Mouse (Mus musculus): ENCODE measurements around the gene Colgalt1. TPM values are rescaled to one million over a fixed set of nuclear protein-coding genes. Genes with fewer than 3 reads are reported as not detected.

Colgalt1 gene
- polyA plus RNA-seq, 1 experiment = 37.4 TPM

DNA sequence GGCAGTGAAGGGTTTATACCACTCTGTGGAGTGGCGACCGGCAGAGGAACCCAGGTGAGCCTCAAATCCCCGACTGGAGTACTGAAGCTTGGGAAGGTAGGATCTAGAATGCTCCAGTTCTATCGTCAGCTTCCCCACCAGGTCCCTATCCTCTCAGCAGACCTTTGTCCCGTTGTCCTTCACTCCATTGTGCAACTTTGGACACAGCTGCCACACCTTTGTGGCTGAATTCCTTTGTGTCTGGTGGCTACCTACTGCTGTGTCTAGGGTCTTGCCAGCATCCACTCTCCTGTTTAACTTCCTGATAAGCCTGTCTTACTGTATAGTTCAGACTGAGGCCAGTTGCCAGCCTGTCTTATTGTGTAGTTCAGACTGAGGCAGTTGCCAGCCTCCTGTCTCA lies 1.3 kb downstream of the Colgalt1 start:
- Histone ChIP-seq H3K36me3 (ENCODE audit: control insufficient read depth, insufficient read depth, low read length) (no peaks in the 10 kb centered on the region), H3K4me1 (ENCODE audit: control insufficient read depth, insufficient read depth, low read length) (peaks cover 12% of the 10 kb centered on the region), H3K27ac (ENCODE audit: control insufficient read depth, insufficient read depth, low read depth, low read length) (no peak overlapping the region), H3K27me3 (ENCODE audit: control insufficient read depth, insufficient read depth, low read length) (no peaks in the 10 kb centered on the region), H3K4me3 (ENCODE audit: control insufficient read depth, low read depth, low read length) (no peak overlapping the region)
- TF ChIP-seq POLR2A (IDR thresholded peaks at IDR 0.05; ENCODE audit: control insufficient read depth, low read depth, low read length) (no peak), CTCF (IDR thresholded peaks at IDR 0.05; ENCODE audit: control insufficient read depth, insufficient read depth, insufficient replicate concordance, low read depth, low read length) (no peak)

DNA sequence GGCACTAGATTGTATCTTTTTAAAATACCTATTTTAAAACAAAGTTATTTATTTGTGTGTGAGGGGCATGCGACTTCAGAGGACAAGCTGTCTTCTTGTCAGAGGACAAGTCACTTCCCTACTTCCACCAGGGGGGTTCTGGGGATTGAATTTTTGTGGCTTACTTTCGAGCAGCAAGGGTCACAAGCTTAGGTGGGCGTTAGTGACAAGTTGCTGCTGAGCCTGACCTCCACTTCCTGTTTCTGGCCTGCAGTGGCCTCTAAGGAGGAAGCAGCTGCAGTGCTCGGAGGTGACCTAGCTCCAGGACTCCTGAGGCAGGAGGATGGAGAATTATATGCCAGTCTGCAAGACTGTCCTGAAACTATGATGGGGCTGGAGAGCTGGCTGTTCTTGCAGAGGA lies 2.6 kb downstream of the Colgalt1 start:
- Histone ChIP-seq H3K36me3 (ENCODE audit: control insufficient read depth, insufficient read depth, low read length) (no peaks in the 10 kb centered on the region), H3K27ac (ENCODE audit: control insufficient read depth, insufficient read depth, low read depth, low read length) (no peak overlapping the region), H3K4me1 (ENCODE audit: control insufficient read depth, insufficient read depth, low read length) (peaks cover 12% of the 10 kb centered on the region), H3K27me3 (ENCODE audit: control insufficient read depth, insufficient read depth, low read length) (no peaks in the 10 kb centered on the region), H3K4me3 (ENCODE audit: control insufficient read depth, low read depth, low read length) (no peak overlapping the region)
- no peak for TF ChIP-seq CTCF (IDR thresholded peaks at IDR 0.05; ENCODE audit: control insufficient read depth, insufficient read depth, insufficient replicate concordance, low read depth, low read length)
- no peak for TF ChIP-seq POLR2A (IDR thresholded peaks at IDR 0.05; ENCODE audit: control insufficient read depth, low read depth, low read length)

- TF ChIP-seq POLR2A (IDR thresholded peaks at IDR 0.05; ENCODE audit: control insufficient read depth, low read depth, low read length) (no peak), CTCF (IDR thresholded peaks at IDR 0.05; ENCODE audit: control insufficient read depth, insufficient read depth, insufficient replicate concordance, low read depth, low read length) (no peak)
- no peaks in the 10 kb centered on the region for H3K27me3 ChIP-seq (ENCODE audit: control insufficient read depth, insufficient read depth, low read length)
- H3K4me3 ChIP-seq (ENCODE audit: control insufficient read depth, low read depth, low read length) = peak overlapping the region; percentile 57
- no peaks in the 10 kb centered on the region; the same call in 1 of the 2 replicates for H3K4me1 ChIP-seq (ENCODE audit: control insufficient read depth, insufficient read depth, low read length)
- H3K27ac ChIP-seq (ENCODE audit: control insufficient read depth, insufficient read depth, low read depth, low read length) = no peak overlapping the region
- no peaks in the 10 kb centered on the region for H3K36me3 ChIP-seq (ENCODE audit: control insufficient read depth, insufficient read depth, low read length)
Measured at GRCm38 (mm10) chr8:71619786-71620185, 9.0 kb downstream of the Colgalt1 start.

GRCm38 (mm10) chr8:71625088-71625487 lies 14.3 kb downstream of the Colgalt1 start:
- no peak overlapping the region for H3K4me3 ChIP-seq (ENCODE audit: control insufficient read depth, low read depth, low read length)
- no peaks in the 10 kb centered on the region for H3K36me3 ChIP-seq (ENCODE audit: control insufficient read depth, insufficient read depth, low read length)
- TF ChIP-seq POLR2A (IDR thresholded peaks at IDR 0.05; ENCODE audit: control insufficient read depth, low read depth, low read length) (no peak), CTCF (IDR thresholded peaks at IDR 0.05; ENCODE audit: control insufficient read depth, insufficient read depth, insufficient replicate concordance, low read depth, low read length) (no peak)
- peaks cover 19% of the 10 kb centered on the region for H3K4me1 ChIP-seq (ENCODE audit: control insufficient read depth, insufficient read depth, low read length)
- H3K27ac ChIP-seq (ENCODE audit: control insufficient read depth, insufficient read depth, low read depth, low read length) = no peak overlapping the region
- no peaks in the 10 kb centered on the region for H3K27me3 ChIP-seq (ENCODE audit: control insufficient read depth, insufficient read depth, low read length)

DNA sequence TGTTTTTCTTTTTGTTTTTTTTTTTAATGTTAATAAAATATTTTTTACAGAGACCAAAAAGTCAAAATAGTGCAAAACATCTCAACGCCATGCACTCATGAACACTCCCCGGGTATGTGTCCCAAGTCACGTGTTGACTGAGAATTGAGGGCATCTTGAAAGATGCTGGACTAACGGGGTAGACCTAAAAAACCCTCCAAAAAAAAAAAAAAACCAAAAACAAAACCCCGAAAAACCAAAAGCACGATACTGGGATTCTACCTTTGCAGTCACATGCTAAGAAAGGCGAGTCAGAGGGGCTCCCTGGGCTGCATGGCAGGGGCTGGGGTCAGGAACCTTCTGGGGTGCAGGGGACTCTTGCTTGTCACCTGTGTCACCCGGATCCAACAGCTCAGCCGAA lies 16.0 kb downstream of the Colgalt1 start:
- H3K27ac ChIP-seq (ENCODE audit: control insufficient read depth, insufficient read depth, low read depth, low read length) = no peak overlapping the region

GRCm38 (mm10) chr8:71627265-71628099 lies 16.7 kb downstream of the Colgalt1 start:
- no peaks in the 10 kb centered on the region for H3K27me3 ChIP-seq (ENCODE audit: control insufficient read depth, insufficient read depth, low read length)
- TF ChIP-seq POLR2A (IDR thresholded peaks at IDR 0.05; ENCODE audit: control insufficient read depth, low read depth, low read length) = no peak
- TF ChIP-seq CTCF (IDR thresholded peaks at IDR 0.05; ENCODE audit: control insufficient read depth, insufficient read depth, insufficient replicate concordance, low read depth, low read length) = no peak
- peaks cover 23% of the 10 kb centered on the region for H3K4me1 ChIP-seq (ENCODE audit: control insufficient read depth, insufficient read depth, low read length)
- no peaks in the 10 kb centered on the region for H3K36me3 ChIP-seq (ENCODE audit: control insufficient read depth, insufficient read depth, low read length)
- H3K4me3 ChIP-seq (ENCODE audit: control insufficient read depth, low read depth, low read length) = no peak overlapping the region
- no peak overlapping the region for H3K27ac ChIP-seq (ENCODE audit: control insufficient read depth, insufficient read depth, low read depth, low read length)

More for the DNA sequence above, 16.0 kb downstream of the Colgalt1 start:
- Histone ChIP-seq H3K4me1 (ENCODE audit: control insufficient read depth, insufficient read depth, low read length) (peaks cover 23% of the 10 kb centered on the region), H3K4me3 (ENCODE audit: control insufficient read depth, low read depth, low read length) (no peak overlapping the region), H3K27me3 (ENCODE audit: control insufficient read depth, insufficient read depth, low read length) (no peaks in the 10 kb centered on the region), H3K36me3 (ENCODE audit: control insufficient read depth, insufficient read depth, low read length) (no peaks in the 10 kb centered on the region)
- TF ChIP-seq CTCF (IDR thresholded peaks at IDR 0.05; ENCODE audit: control insufficient read depth, insufficient read depth, insufficient replicate concordance, low read depth, low read length) (no peak), POLR2A (IDR thresholded peaks at IDR 0.05; ENCODE audit: control insufficient read depth, low read depth, low read length) (no peak)

DNA sequence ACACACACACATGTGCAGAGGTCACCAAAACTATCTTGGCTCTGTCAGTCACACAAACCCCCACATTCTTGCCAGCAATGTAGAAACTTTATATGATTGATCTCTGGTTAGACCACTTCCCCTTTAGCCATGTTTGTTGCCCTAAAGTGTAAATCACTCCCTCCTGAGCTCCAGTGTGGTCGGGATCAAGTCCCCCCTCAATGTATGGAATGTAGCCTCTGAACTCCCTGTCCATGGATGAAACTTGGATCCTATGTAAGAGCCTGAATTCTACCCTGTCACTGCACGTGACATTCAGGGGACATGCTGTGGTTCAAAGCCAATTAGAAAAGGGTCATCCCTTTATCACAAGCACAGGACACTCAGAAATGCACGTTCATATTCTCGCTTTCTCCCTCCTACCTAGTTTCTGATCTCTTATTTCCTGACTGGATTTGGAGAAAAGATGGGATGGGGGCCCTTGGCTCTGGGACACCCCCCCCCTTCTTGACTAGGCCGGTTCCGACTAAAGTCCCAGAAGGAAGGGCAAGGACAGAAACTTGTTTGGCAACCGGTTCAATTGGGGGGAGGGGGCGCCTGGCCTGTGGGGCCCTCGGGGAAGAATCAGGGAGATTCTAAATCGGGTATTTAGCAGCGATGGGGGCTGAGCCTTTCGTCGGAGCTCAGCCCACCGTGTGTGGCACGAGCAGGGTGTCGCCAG lies 17.7 kb downstream of the Colgalt1 start:
- TF ChIP-seq POLR2A (IDR thresholded peaks at IDR 0.05; ENCODE audit: control insufficient read depth, low read depth, low read length) (no peak), CTCF (IDR thresholded peaks at IDR 0.05; ENCODE audit: control insufficient read depth, insufficient read depth, insufficient replicate concordance, low read depth, low read length) (no peak)
- Histone ChIP-seq H3K27ac (ENCODE audit: control insufficient read depth, insufficient read depth, low read depth, low read length) (peak overlapping the region; percentile 69), H3K4me1 (ENCODE audit: control insufficient read depth, insufficient read depth, low read length) (peaks cover 28% of the 10 kb centered on the region), H3K27me3 (ENCODE audit: control insufficient read depth, insufficient read depth, low read length) (no peaks in the 10 kb centered on the region), H3K36me3 (ENCODE audit: control insufficient read depth, insufficient read depth, low read length) (no peaks in the 10 kb centered on the region), H3K4me3 (ENCODE audit: control insufficient read depth, low read depth, low read length) (peak overlapping the region; percentile 85)

Data from testis, adult 2 months (tissue).